Mouse (Mus musculus): ENCODE measurements around the gene Psmb6.
"Not testable (repeated sequence)": the region's sequence is repeated elsewhere in the genome, so short reads cannot be mapped to it uniquely, and the experiment has no call there.

DNA sequence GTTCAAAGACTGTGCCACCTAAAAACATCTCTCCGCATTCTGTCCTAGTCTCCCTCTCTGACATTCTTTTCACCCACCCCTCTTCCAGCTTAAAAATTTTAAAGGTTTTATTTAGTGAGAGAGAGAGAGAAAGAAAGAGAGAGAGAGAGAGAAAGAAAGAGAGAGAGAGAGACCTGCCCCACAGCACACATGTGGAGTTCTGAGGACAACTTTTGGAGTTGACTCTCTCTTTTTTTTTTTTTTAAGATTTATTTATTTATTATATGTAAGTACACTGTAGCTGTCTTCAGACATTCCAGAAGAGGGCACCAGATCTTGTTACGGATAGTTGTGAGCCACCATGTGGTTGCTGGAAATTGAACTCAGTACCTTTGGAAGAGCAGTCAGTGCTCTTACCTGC is 5.9 kb downstream of the Psmb6 start:
- not testable (repeated sequence) for TF ChIP-seq GATA1, TAL1 (IDR thresholded peaks at IDR 0.05; ENCODE audit: low read length)
